Mouse (Mus musculus) kidney, adult 8-10 months (tissue): ENCODE data around the gene Rpl32.

ENCODE experiments used
- DNase-seq, 2 experiments: peaks; one replicate each; pipeline ENCODE4 v3.0.0; 2022

Gene Rpl32

GRCm38 (mm10) chr6:115814104-115814503 is 5.6 kb upstream of the Rpl32 start:
- peak; percentile 45 to 65 for DNase-seq

GRCm38 (mm10) chr6:115811606-115812005 is 3.1 kb upstream of the Rpl32 start:
- no peak for DNase-seq

- no peak for DNase-seq
These were observed 405 bp downstream of the Rpl32 start for GRCm38 (mm10) chr6:115808196-115808487.

- DNase-seq, result no peak
These were observed 917 bp downstream of the Rpl32 start for GRCm38 (mm10) chr6:115807464-115808195.

GRCm38 (mm10) chr6:115804432-115805192 is 3.9 kb downstream of the Rpl32 start:
- DNase-seq, result no peak

- peak; percentile 73 to 87 for DNase-seq
These were observed 4.8 kb downstream of the Rpl32 start for GRCm38 (mm10) chr6:115803541-115804382.

- DNase-seq, result no peak
These were observed 6.7 kb downstream of the Rpl32 start for GRCm38 (mm10) chr6:115801811-115802210.

GRCm38 (mm10) chr6:115792691-115793215 is 15.8 kb downstream of the Rpl32 start:
- peak in 1 of 2 experiments; percentile 48 for DNase-seq

- DNase-seq, result peak; percentile 63 to 70
These were observed 16.5 kb downstream of the Rpl32 start for GRCm38 (mm10) chr6:115791842-115792686.

- no peak for DNase-seq
These were observed 17.5 kb downstream of the Rpl32 start for GRCm38 (mm10) chr6:115791016-115791415.

GRCm38 (mm10) chr6:115782781-115783180 is 25.8 kb downstream of the Rpl32 start:
- no peak for DNase-seq

GRCm38 (mm10) chr6:115776363-115776762 is 32.2 kb downstream of the Rpl32 start:
- no peak for DNase-seq

- DNase-seq, result no peak
These were observed 32.7 kb downstream of the Rpl32 start for GRCm38 (mm10) chr6:115775838-115776237.

GRCm38 (mm10) chr6:115774501-115774921 is 34.0 kb downstream of the Rpl32 start, which contains the start of gene Cand2:
TSS of gene Cand2 (plus strand) at chr6:115774538.
- no peak for DNase-seq

- DNase-seq, result no peak
These were observed 34.6 kb downstream of the Rpl32 start for GRCm38 (mm10) chr6:115773966-115774413.

GRCm38 (mm10) chr6:115772604-115773003 is 35.9 kb downstream of the Rpl32 start:
- DNase-seq, result no peak

- DNase-seq, result no peak
These were observed 36.3 kb downstream of the Rpl32 start for GRCm38 (mm10) chr6:115772201-115772600.

- DNase-seq, result peak in 1 of 2 experiments; percentile 33
These were observed 37.7 kb downstream of the Rpl32 start for GRCm38 (mm10) chr6:115770852-115771251.

GRCm38 (mm10) chr6:115770059-115770670 is 38.4 kb downstream of the Rpl32 start:
- DNase-seq, result no peak

GRCm38 (mm10) chr6:115768207-115768606 is 40.3 kb downstream of the Rpl32 start:
- DNase-seq, result no peak

GRCm38 (mm10) chr6:115767357-115767756 is 41.2 kb downstream of the Rpl32 start:
- no peak for DNase-seq
